Mouse (Mus musculus) kidney, adult 2 months (tissue): Measurements from ENCODE around the gene Gnpat.

Experiments
- CTCF ChIP-seq: fragments of 200-500 bp; conservative IDR thresholded peaks from 2 replicates; pipeline ENCODE4 v1.5.1; 2011; ENCODE audit warnings: low read depth, mild to moderate bottlenecking, control low read depth, low read length, moderate library complexity, mixed read lengths; ENCODE audit not compliant: insufficient read depth, insufficient read length
- POLR2A ChIP-seq: fragments of 200-500 bp; IDR thresholded peaks from one replicate; pipeline ENCODE4 v1.6.1; 2011; ENCODE audit warnings: low read depth, low read length, control low read depth

GRCm38 (mm10) chr8:124937293-124937692 lies 74.5 kb downstream of the Gnpat start:
- no peak for TF ChIP-seq CTCF
- no peak for TF ChIP-seq POLR2A
